Mouse (Mus musculus) testis, adult 2 months (tissue): ENCODE measurements around the gene Tmem231. TPM values are rescaled to one million over a fixed set of nuclear protein-coding genes. Genes with fewer than 3 reads are reported as not detected.

Source experiments
- H3K27ac ChIP-seq: fragments of 200-500 bp; 2 replicates; pipeline ENCODE4 v1.5.1; 2012; ENCODE audit warnings: low read depth, low read length; ENCODE audit not compliant: control insufficient read depth, insufficient read depth
- H3K27me3 ChIP-seq: fragments of 200-500 bp; 2 replicates; pipeline ENCODE4 v1.6.1; 2012; ENCODE audit warnings: mild to moderate bottlenecking, low read length, moderate library complexity; ENCODE audit not compliant: control insufficient read depth, insufficient read depth
- H3K36me3 ChIP-seq: fragments of 200-500 bp; 2 replicates; pipeline ENCODE4 v1.6.1; 2012; ENCODE audit warnings: mild to moderate bottlenecking, low read length; ENCODE audit not compliant: control insufficient read depth, insufficient read depth
- H3K4me1 ChIP-seq: fragments of 200-500 bp; 2 replicates; pipeline ENCODE4 v1.6.1; 2012; ENCODE audit warnings: low read length; ENCODE audit not compliant: control insufficient read depth, insufficient read depth
- H3K4me3 ChIP-seq: fragments of 200-500 bp; 2 replicates; pipeline ENCODE4 v1.5.1; 2012; ENCODE audit warnings: low read depth, mild to moderate bottlenecking, low read length, moderate library complexity, mixed read lengths; ENCODE audit not compliant: control insufficient read depth
- CTCF ChIP-seq: fragments of 200-500 bp; IDR thresholded peaks from 2 replicates; pipeline ENCODE4 v1.5.1; 2012; ENCODE audit warnings: low read depth, mild to moderate bottlenecking, inconsistent platforms, low read length, moderate library complexity; ENCODE audit not compliant: control insufficient read depth, insufficient read depth, insufficient replicate concordance
- POLR2A ChIP-seq: fragments of 200-500 bp; IDR thresholded peaks from 2 replicates; pipeline ENCODE4 v1.6.1; 2012; ENCODE audit warnings: low read depth, mild to moderate bottlenecking, inconsistent platforms, low read length, moderate library complexity; ENCODE audit not compliant: control insufficient read depth
- polyA plus RNA-seq: library from polyadenylated mRNA; depleted of rRNA; stranded (reverse); fragments of >200 nt; gene quantifications from 2 replicates; pipeline ENCODE4 v1.2.3, GENCODE M21; 2012; rRNA removed

Tmem231 gene
- polyA plus RNA-seq, result 17.9 and 18.6 TPM in 2 replicates

DNA sequence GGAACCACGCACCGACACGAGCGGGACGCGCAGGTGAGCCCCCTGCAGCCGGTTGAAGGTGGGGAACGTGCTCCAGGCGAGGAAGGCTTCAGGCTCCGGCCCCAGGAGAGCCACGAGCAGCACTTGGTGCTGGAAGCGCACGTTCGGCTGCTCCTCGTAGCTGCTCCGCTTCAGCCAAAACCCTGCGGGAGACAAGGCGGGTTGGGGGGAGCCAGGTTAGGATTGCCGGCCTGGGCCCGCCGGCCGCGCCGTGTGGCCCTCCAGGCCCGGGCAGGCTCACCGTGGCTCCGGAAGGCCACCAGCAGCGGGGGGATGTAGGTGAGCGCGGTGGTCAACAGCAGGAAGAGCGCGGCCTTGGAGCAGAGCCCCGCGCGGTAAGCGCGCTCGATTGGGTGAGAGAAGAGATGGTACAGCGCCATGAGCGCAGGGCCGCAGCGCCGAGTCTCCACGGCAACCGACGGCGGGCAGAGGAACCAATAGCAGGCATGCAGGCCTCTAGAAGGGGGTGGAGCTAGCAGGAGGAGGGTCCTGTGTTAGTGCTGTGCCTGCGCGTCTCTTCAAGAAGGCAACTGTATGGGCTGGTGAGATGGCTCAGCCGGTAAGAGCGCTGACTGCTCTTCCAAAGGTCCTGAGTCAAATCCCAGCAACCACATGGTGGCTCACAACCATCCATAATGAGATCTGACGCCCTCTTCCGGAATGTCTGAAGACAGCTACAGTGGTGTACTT is at the start of gene Tmem231:
Gene Tmem231, minus strand, starts transcription at position 534 of the 729 bp plus-strand sequence.
- peaks cover 14% of the 10 kb centered on the region for H3K4me1 ChIP-seq
- no peaks in the 10 kb centered on the region; the same call in 1 of the 2 replicates for H3K36me3 ChIP-seq
- H3K27ac ChIP-seq, result peak within 1 kb of the TSS; percentile 79
- TF ChIP-seq CTCF (no peak), POLR2A (peak; percentile 90)
- no peaks in the 10 kb centered on the region for H3K27me3 ChIP-seq
- peak within 1 kb of the TSS; percentile 95 for H3K4me3 ChIP-seq

DNA sequence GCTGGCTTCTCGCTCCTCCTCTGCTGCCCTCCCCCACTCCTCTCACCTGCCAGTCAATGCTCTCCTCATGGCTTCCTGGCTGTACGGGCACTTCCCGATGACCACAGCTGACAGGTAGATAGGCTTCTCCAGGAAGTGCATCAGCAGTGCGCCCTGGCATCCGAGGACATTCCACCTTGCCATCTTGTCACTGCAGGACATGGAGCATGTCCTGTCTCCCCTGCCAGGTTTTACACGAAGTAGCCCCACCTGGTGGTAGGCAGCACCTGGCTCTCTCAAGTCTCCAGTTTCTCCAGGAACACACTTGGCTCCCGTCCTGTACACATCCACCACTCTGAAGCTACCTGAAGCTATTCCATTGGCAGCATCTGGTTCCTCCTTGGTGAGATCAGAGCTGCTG is 48.4 kb upstream of the Tmem231 start:
- Histone ChIP-seq H3K27me3 (no peaks in the 10 kb centered on the region), H3K4me1 (no peaks in the 10 kb centered on the region), H3K36me3 (no peaks in the 10 kb centered on the region; the same call in none of the 2 replicates), H3K4me3 (no peak overlapping the region), H3K27ac (no peak overlapping the region)
- TF ChIP-seq POLR2A (no peak), CTCF (peak; percentile 14; the same call in 1 of the 2 replicates)

DNA sequence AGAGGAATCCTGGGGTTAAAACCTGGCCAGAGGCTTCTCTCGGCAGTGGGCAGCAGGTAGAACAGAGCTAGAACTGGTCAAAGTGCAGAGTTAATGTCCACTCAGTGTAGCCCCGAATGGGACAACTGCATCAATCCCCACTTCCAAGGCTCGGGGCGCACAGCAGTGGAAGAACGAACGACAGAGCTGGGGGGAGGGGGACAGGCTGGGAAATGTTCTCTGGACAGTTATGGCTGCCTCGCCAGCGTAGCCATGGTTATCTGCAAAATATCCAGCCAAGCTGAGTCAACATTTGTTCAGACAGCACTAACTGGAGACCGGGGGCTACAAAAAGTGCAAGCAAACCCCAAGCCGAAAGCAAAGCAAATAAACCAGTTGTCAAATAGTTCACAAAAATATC is 44.5 kb upstream of the Tmem231 start:
- no peaks in the 10 kb centered on the region for H3K4me1 ChIP-seq
- H3K4me3 ChIP-seq, result no peak overlapping the region
- no peaks in the 10 kb centered on the region for H3K27me3 ChIP-seq
- TF ChIP-seq POLR2A, result no peak
- no peak for TF ChIP-seq CTCF
- H3K36me3 ChIP-seq, result no peaks in the 10 kb centered on the region; the same call in 1 of the 2 replicates
- no peak overlapping the region for H3K27ac ChIP-seq

DNA sequence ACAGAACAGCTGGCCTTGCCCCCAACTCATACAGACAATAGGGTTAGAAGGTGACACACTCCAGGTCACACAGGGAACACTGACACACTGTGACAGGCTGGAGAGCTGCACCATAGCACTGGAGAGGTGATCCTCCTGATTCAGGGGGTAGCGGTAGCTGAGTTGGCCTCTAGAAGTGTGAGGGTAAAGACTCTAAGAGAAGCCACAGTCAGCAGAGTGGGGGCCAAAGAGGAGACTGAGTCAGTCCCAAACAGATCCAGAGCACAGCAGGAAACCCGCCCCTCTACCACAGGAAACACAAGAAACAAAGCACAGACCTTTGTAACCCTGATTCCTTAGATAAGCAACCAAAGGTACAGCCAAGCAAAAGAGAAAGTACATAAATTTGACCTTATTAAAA is 42.6 kb upstream of the Tmem231 start:
- H3K36me3 ChIP-seq, result no peaks in the 10 kb centered on the region; the same call in 1 of the 2 replicates

DNA sequence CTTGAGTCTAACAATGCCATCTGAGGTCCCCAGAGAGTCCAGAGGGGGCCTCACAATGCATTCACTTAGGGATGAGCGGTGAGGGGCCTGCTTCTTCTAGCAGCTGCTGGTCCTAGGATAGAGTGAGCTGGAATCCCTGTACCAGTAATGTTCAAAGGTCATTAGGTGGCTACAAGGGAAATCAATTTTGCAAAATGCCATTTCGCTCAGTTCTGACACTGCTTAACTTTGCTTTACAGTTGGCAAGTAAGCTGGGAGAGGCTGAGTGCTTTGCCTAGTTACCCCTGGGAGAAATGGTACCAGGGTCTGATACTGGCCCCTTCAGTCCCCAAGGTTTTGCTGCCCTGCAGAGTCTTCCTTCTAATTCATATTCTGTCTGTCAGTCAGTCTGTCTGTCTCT is 42.0 kb upstream of the Tmem231 start:
- H3K4me3 ChIP-seq, result no peak overlapping the region
- H3K36me3 ChIP-seq, result no peaks in the 10 kb centered on the region; the same call in 1 of the 2 replicates
- no peak overlapping the region for H3K27ac ChIP-seq
- TF ChIP-seq POLR2A, result no peak
- no peaks in the 10 kb centered on the region for H3K27me3 ChIP-seq
- no peaks in the 10 kb centered on the region for H3K4me1 ChIP-seq

More for the DNA sequence above, 42.6 kb upstream of the Tmem231 start:
- no peak for TF ChIP-seq CTCF
- no peak for TF ChIP-seq POLR2A
- Histone ChIP-seq H3K27ac (no peak overlapping the region), H3K4me1 (no peaks in the 10 kb centered on the region), H3K4me3 (no peak overlapping the region), H3K27me3 (no peaks in the 10 kb centered on the region)

DNA sequence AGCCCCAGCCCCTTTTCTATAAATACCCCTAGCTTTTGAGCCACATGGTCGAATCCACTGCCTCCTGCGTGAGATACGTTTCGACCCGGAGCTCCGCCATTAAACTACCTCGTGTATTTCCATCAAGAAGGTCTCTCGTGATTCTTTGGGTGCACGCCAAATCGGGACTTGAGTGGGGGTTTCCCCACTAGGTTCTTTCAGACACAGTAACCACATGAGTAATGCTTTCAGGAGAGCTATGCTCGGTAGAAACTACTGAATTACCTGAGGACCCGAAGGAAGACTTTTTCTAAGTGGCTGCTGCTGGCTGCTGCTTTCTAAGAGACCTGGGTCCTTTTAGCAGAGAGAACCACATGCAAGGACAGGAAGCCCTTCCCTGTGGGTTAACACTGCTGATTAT is 40.5 kb upstream of the Tmem231 start:
- peaks cover 1% of the 10 kb centered on the region for H3K36me3 ChIP-seq
- TF ChIP-seq CTCF (no peak), POLR2A (no peak)
- H3K4me1 ChIP-seq, result no peaks in the 10 kb centered on the region
- no peaks in the 10 kb centered on the region for H3K27me3 ChIP-seq
- no peak overlapping the region for H3K27ac ChIP-seq
- no peak overlapping the region for H3K4me3 ChIP-seq

DNA sequence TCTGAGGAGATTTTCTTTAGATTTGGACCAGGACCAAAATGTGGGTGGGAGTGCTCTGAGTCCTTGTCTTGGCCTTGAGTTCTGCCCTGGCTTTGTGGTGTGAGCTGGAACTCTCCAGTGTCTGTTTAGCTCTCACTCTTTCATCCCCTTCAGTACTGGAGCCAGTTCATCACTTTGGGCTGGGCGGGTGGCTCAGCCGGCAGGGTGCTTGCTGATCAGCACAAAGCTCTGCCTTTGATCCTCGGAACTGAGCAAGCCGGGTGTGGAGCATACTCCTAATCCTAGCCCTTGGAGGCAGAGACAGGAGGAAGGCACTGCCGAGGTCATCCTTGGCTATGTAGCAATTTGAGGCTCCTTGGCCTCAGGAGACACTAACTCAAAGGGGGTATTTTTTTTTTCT is 35.3 kb upstream of the Tmem231 start:
- Histone ChIP-seq H3K36me3 (peaks cover 1% of the 10 kb centered on the region), H3K4me3 (no peak overlapping the region), H3K27me3 (no peaks in the 10 kb centered on the region), H3K27ac (no peak overlapping the region), H3K4me1 (no peaks in the 10 kb centered on the region)
- TF ChIP-seq POLR2A (no peak), CTCF (no peak)

DNA sequence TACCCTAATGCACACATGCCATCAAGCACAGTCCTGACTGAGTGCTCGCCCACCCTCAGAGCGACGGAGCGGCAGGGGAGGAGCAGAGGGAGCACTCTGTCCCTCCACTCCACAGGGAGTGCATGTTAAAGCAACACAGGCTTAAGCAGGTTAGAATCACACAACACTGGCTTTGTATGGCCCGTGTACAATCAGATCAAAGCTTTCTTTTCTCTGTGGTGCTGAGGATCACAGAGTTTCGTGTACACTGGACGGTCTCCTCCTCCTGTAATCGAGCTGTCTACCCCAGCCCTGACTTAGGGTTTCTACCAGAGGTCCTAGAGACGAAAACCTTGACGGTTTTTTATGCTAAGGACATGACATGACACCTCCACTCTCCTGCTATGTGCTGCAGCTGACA is 34.9 kb upstream of the Tmem231 start:
- Histone ChIP-seq H3K4me3 (no peak overlapping the region), H3K36me3 (peaks cover 1% of the 10 kb centered on the region), H3K27me3 (no peaks in the 10 kb centered on the region), H3K27ac (no peak overlapping the region), H3K4me1 (no peaks in the 10 kb centered on the region)
- TF ChIP-seq POLR2A (no peak), CTCF (no peak)
